Comparison of ENCODE assay signal across 23 mouse cellular contexts in the genomic region with DNA sequence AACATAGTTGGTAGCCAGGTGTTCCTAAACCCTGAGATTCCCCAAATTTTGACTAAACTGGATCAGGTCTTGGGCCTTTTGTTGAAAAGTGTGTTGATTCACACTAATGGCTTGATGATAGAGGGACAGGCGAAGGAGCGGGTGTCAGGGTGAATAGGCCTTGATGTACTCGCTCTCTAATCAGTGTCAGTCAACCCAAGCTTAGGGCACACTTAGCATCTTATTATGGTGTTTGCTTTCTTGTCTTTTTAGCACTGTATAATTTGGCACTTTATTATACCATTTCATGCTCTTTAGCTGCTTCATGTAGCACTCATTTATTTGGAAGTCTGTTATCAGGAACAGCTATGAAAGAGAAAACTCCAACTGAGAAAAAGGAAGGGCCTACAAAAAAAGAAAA.
"Had no signal": no experiment of that assay in that cellular context is flagged by ENCODE, and none has a peak within 500 bp of the region (broad histone marks: within the 10 kb centered on the region; RNA-seq: fewer than 3 reads in every experiment).

No protein-coding gene starts in this region.

- ATAC-seq: liver, embryonic 12.5 days; midbrain, embryonic 13.5 days; midbrain, embryonic 16.5 days had no signal

- H3K4me3 ChIP-seq: layer of hippocampus, adult 2 months; limb, embryonic 10.5 days; limb, embryonic 13.5 days; liver, embryonic 12.5 days; liver, embryonic 15.5 days; lung, embryonic 15.5 days; megakaryocyte, embryonic 14.5 days; midbrain, embryonic 10.5 days; midbrain, embryonic 13.5 days; myocyte; neural tube, embryonic 13.5 days had no signal

- H3K27me3 ChIP-seq: limb, embryonic 13.5 days; liver, embryonic 12.5 days; liver, embryonic 15.5 days; lung, embryonic 15.5 days; megakaryocyte, embryonic 14.5 days; midbrain, embryonic 13.5 days; neural tube, embryonic 13.5 days had no signal

- H3K9me3 ChIP-seq: limb, embryonic 10.5 days; limb, embryonic 13.5 days; liver, embryonic 12.5 days; liver, embryonic 15.5 days; lung, embryonic 15.5 days; megakaryocyte, embryonic 14.5 days; midbrain, embryonic 10.5 days; midbrain, embryonic 13.5 days; neural tube, embryonic 13.5 days had no signal

- H3K4me2 ChIP-seq: limb, embryonic 13.5 days; liver, embryonic 12.5 days; liver, embryonic 15.5 days; lung, embryonic 15.5 days; midbrain, embryonic 13.5 days; neural tube, embryonic 13.5 days had no signal

- H3K9ac ChIP-seq: limb, embryonic 13.5 days; liver, embryonic 12.5 days; liver, embryonic 15.5 days; lung, embryonic 15.5 days; midbrain, embryonic 13.5 days; neural tube, embryonic 13.5 days had no signal

- H3K27ac ChIP-seq: kidney, postnatal 0 days; layer of hippocampus, adult 2 months; limb, embryonic 10.5 days; limb, embryonic 13.5 days; liver, embryonic 12.5 days; liver, embryonic 15.5 days; lung, embryonic 15.5 days; midbrain, embryonic 10.5 days; midbrain, embryonic 13.5 days; neural tube, embryonic 13.5 days had no signal

- H3K36me3 ChIP-seq: limb, embryonic 10.5 days; limb, embryonic 13.5 days; liver, embryonic 12.5 days; liver, embryonic 15.5 days; lung, embryonic 15.5 days; midbrain, embryonic 10.5 days; midbrain, embryonic 13.5 days; neural tube, embryonic 13.5 days had no signal

- DNase-seq: kidney, postnatal 25 days; layer of hippocampus, adult 9-11 months; liver; lung, adult 18-20 months; lung, postnatal 10 days; lung, postnatal 36 days; retina, postnatal 1 day; thymus, adult 2 months; thymus, postnatal 14 days; thymus, postnatal 4 days had no signal

- H3K4me1 ChIP-seq: limb, embryonic 10.5 days; limb, embryonic 13.5 days; liver, embryonic 12.5 days; liver, embryonic 15.5 days; lung, embryonic 15.5 days; megakaryocyte, embryonic 14.5 days; midbrain, embryonic 10.5 days; midbrain, embryonic 13.5 days; neural tube, embryonic 13.5 days had no signal
